Mouse (Mus musculus): ENCODE data around the gene Stk38.

DNA sequence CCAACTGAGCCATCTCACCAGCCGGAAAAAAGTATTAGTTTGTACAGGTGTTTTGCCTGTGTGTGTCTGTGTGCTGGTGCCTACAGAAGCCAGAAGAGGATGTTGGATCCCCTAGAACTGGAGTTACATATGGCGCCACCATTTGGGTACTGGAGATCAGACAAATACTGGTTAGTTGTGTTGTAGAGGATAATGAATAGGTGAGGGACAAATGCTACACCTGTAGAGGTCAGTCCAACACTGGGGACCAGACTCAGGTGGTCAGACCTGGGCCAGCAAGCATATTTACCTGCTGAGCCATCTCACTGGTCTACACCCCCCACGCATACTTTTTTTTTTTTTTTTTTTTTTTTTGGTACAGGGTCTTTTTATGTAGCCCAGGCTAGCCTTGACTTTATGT is 39.1 kb upstream of the Stk38 start:
- TF ChIP-seq CTCF (IDR thresholded peaks at IDR 0.05; ENCODE audit: insufficient read depth, low read length): no peak
- TF ChIP-seq POLR2A (IDR thresholded peaks at IDR 0.05; ENCODE audit: borderline replicate concordance, extremely low read depth, low read depth, low read length): no peak
